ENCODE assay signal across 18 mouse cellular contexts in the genomic region with DNA sequence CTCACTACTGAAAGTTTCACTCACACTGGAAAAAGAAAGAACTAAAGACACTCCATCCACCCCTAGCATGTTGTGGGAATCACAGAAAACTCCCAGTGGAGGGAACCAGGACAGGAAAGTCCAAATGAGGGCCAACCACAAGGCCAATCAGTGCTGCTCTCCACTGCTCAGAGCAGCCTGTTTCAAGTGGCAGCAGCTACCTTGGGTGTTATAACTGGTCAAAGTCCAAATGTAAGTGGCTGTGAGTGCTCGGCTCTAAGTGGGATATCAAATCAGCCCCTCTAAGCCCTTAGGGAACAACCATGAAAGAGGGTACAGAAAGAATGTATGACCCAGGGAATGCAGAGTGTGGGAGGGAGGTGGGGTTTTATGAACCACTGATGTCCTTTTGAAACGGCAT. TPM values are rescaled to one million over a fixed set of nuclear protein-coding genes. Genes with fewer than 3 reads are reported as not detected.
"Had no signal": no experiment of that assay in that cellular context is flagged by ENCODE, and none has a peak within 500 bp of the region (broad histone marks: within the 10 kb centered on the region; RNA-seq: fewer than 3 reads in every experiment).

No protein-coding gene starts in this region.

- H3K27ac ChIP-seq: neural tube, embryonic 13.5 days; neural tube, embryonic 15.5 days; stomach, embryonic 15.5 days; stomach, postnatal 0 days had no signal

- H3K9ac ChIP-seq: neural tube, embryonic 13.5 days; neural tube, embryonic 15.5 days; stomach, embryonic 15.5 days had no signal

- H3K4me1 ChIP-seq: neural tube, embryonic 13.5 days; stomach, embryonic 15.5 days had no signal

- H3K4me3 ChIP-seq: neural tube, embryonic 13.5 days; neural tube, embryonic 15.5 days; stomach, embryonic 15.5 days had no signal

- DNase-seq: retina, postnatal 1 day; right cerebral cortex, adult 18-20 months; right cerebral cortex, postnatal 14 days; right cerebral cortex, postnatal 25 days; right cerebral cortex, postnatal 4 days; spleen, adult 18-20 months; thymus, adult 18-20 months; thymus, adult 2 months; thymus, postnatal 14 days; thymus, postnatal 25 days; thymus, postnatal 36 days; thymus, postnatal 4 days had no signal

- H3K9me3 ChIP-seq: neural tube, embryonic 13.5 days; neural tube, embryonic 15.5 days; stomach, embryonic 15.5 days had no signal

- H3K36me3 ChIP-seq: neural tube, embryonic 13.5 days; neural tube, embryonic 15.5 days; stomach, embryonic 15.5 days had no signal

- H3K27me3 ChIP-seq: neural tube, embryonic 13.5 days; neural tube, embryonic 15.5 days; stomach, embryonic 15.5 days had no signal

- H3K4me2 ChIP-seq: neural tube, embryonic 13.5 days; neural tube, embryonic 15.5 days; stomach, embryonic 15.5 days had no signal

RNA-seq across cellular contexts. Expression of a gene that starts 56.5 kb away (rescaled TPM):
- total RNA-seq: neutrophil, adult 5-6 weeks had no signal
- polyA plus RNA-seq: small intestine, adult 2 months had no signal
